Mouse (Mus musculus): ENCODE results near the gene Vangl2.

Gene Vangl2

GRCm38 (mm10) chr1:172029914-172030313 is 1.7 kb upstream of the Vangl2 start:
- peak; percentile 25 for DNase-seq (ENCODE audit: low read depth, low spot score)

GRCm38 (mm10) chr1:172027809-172028102 is 488 bp downstream of the Vangl2 start:
- no peak for DNase-seq (ENCODE audit: low read depth, low spot score)

GRCm38 (mm10) chr1:172027010-172027808 is 1.0 kb downstream of the Vangl2 start:
- peak; percentile 69 for DNase-seq (ENCODE audit: low read depth, low spot score)

GRCm38 (mm10) chr1:172026201-172026901 is 1.9 kb downstream of the Vangl2 start:
- no peak for DNase-seq (ENCODE audit: low read depth, low spot score)

GRCm38 (mm10) chr1:172025201-172025904 is 2.9 kb downstream of the Vangl2 start:
- no peak for DNase-seq (ENCODE audit: low read depth, low spot score)

- no peak for DNase-seq (ENCODE audit: low read depth, low spot score)
Observed at GRCm38 (mm10) chr1:172024140-172024895, 3.9 kb downstream of the Vangl2 start.

GRCm38 (mm10) chr1:172019863-172020521 is 8.3 kb downstream of the Vangl2 start:
- DNase-seq (ENCODE audit: low read depth, low spot score) = no peak

GRCm38 (mm10) chr1:172019339-172019738 is 8.9 kb downstream of the Vangl2 start:
- DNase-seq (ENCODE audit: low read depth, low spot score) = no peak

- no peak for DNase-seq (ENCODE audit: low read depth, low spot score)
Observed at GRCm38 (mm10) chr1:172018336-172019311, 9.6 kb downstream of the Vangl2 start.

- DNase-seq (ENCODE audit: low read depth, low spot score) = no peak
Observed at GRCm38 (mm10) chr1:172017517-172018070, 10.7 kb downstream of the Vangl2 start.

GRCm38 (mm10) chr1:172016660-172017516 is 11.4 kb downstream of the Vangl2 start:
- DNase-seq (ENCODE audit: low read depth, low spot score) = no peak

GRCm38 (mm10) chr1:172016031-172016430 is 12.2 kb downstream of the Vangl2 start:
- DNase-seq (ENCODE audit: low read depth, low spot score) = no peak

- DNase-seq (ENCODE audit: low read depth, low spot score) = no peak
Observed at GRCm38 (mm10) chr1:172015312-172015939, 12.8 kb downstream of the Vangl2 start.

GRCm38 (mm10) chr1:172014771-172015170 is 13.5 kb downstream of the Vangl2 start:
- no peak for DNase-seq (ENCODE audit: low read depth, low spot score)

- DNase-seq (ENCODE audit: low read depth, low spot score) = peak; percentile 15
Observed at GRCm38 (mm10) chr1:172012030-172012429, 16.2 kb downstream of the Vangl2 start.

- no peak for DNase-seq (ENCODE audit: low read depth, low spot score)
Observed at GRCm38 (mm10) chr1:172010042-172010824, 18.0 kb downstream of the Vangl2 start.

GRCm38 (mm10) chr1:172009406-172009805 is 18.8 kb downstream of the Vangl2 start:
- no peak for DNase-seq (ENCODE audit: low read depth, low spot score)

Data from skeletal muscle tissue, adult 2 months (tissue).